In genomic region chr4:130036573-130037401, GRCm38 (mm10) we compare ENCODE assay signal across 8 mouse cellular contexts. TPM values are rescaled to one million over a fixed set of nuclear protein-coding genes. Genes with fewer than 3 reads are reported as not detected.
DNase-seq lines count a peak whose midpoint lies in the region; ATAC-seq lines count a peak whose summit lies in the region.

No protein-coding gene starts in this region.

- 6% methylated on average over 23 of the region's 23 CpGs for WGBS in intestine, embryonic 15.5 days
- WGBS in liver, embryonic 11.5 days: 18% methylated on average over 23 of the region's 23 CpGs

- no peak overlapping the region for H3K4me3 ChIP-seq in intestine, embryonic 15.5 days (replicated peaks)
- H3K4me3 ChIP-seq in liver, embryonic 11.5 days (ENCODE audit: low read depth, low read length): no peak overlapping the region

- intact Hi-C loops in gastrocnemius, postnatal 36 days (cut with DNase I): loop anchor here (1.0 kb wide), 1 partner anchor 50 kb away; no protein-coding TSS in a partner anchor

- DNase-seq in frontal cortex, postnatal 25 days (ENCODE audit: low spot score in 2 of 2): no peak
- DNase-seq in gastrocnemius, postnatal 36 days: peak; percentile 58 to 68
- peak; percentile 49 for DNase-seq in liver, embryonic 11.5 days (ENCODE audit: low spot score)
- DNase-seq in ovary, postnatal 36 days (ENCODE audit: low spot score): peak; percentile 49
- no peak for DNase-seq in layer of hippocampus, postnatal 25 days (ENCODE audit: extremely low spot score in 1 of 2, low spot score in 1 of 2)

- H3K9me3 ChIP-seq in intestine, embryonic 15.5 days: no peaks in the 10 kb centered on the region
- H3K9me3 ChIP-seq in liver, embryonic 11.5 days (ENCODE audit: control insufficient read depth, low read length): no peaks in the 10 kb centered on the region

- H3K9ac ChIP-seq in intestine, embryonic 15.5 days: no peak overlapping the region
- no peak overlapping the region for H3K9ac ChIP-seq in liver, embryonic 11.5 days (ENCODE audit: low read depth, low read length)

- peak overlapping the region; percentile 39 for H3K4me2 ChIP-seq in intestine, embryonic 15.5 days (replicated peaks)
- H3K4me2 ChIP-seq in liver, embryonic 11.5 days: peak overlapping the region; percentile 31

- H3K27me3 ChIP-seq in intestine, embryonic 15.5 days (replicated peaks): peaks cover 14% of the 10 kb centered on the region
- peaks cover 32% of the 10 kb centered on the region for H3K27me3 ChIP-seq in liver, embryonic 11.5 days (replicated peaks; ENCODE audit: control insufficient read depth, insufficient read depth, low read length)

- H3K36me3 ChIP-seq in intestine, embryonic 15.5 days: no peaks in the 10 kb centered on the region
- no peaks in the 10 kb centered on the region for H3K36me3 ChIP-seq in liver, embryonic 11.5 days (ENCODE audit: control insufficient read depth, insufficient read depth, low read length)

- peak; percentile 72 for ATAC-seq in frontal cortex, adult (ENCODE audit: low TSS enrichment)
- 0 out of 2 replicates have a peak, but pooled peaks have one; percentile 7 for ATAC-seq in common myeloid progenitor, adult 5-6 weeks (replicated peaks; ENCODE audit: low read depth, poor library complexity, severe bottlenecking)
- peak; percentile 93 for ATAC-seq in intestine, embryonic 15.5 days
- 0 out of 2 replicates have a peak, but pooled peaks have one; percentile 15 for ATAC-seq in liver, embryonic 11.5 days (replicated peaks; ENCODE audit: low FRiP score)

- H3K4me1 ChIP-seq in intestine, embryonic 15.5 days (replicated peaks): peaks cover 17% of the 10 kb centered on the region
- peaks cover 5% of the 10 kb centered on the region; the same call in 1 of the 2 replicates for H3K4me1 ChIP-seq in liver, embryonic 11.5 days (replicated peaks; ENCODE audit: control insufficient read depth, insufficient read depth, low read length)

- peak overlapping the region; percentile 74 for H3K27ac ChIP-seq in intestine, embryonic 15.5 days
- no peak overlapping the region for H3K27ac ChIP-seq in liver, embryonic 11.5 days (ENCODE audit: low read depth, low read length)

RNA-seq across cellular contexts. Expression of gene Col16a1, which starts 10.9 kb away (rescaled TPM):
- 4.6 and 4.8 TPM in 2 replicates for total RNA-seq in common myeloid progenitor, adult 5-6 weeks (2017)
- 1 to 10 TPM; 6.9 to 7.7 TPM for total RNA-seq in gastrocnemius, postnatal 36 days (2021)
- polyA plus RNA-seq in intestine, embryonic 15.5 days (2015; fragmentation: Nextera tagmentation; extraction: Ambion mirVana): 60.0 and 63.0 TPM in 2 replicates
- polyA plus RNA-seq in liver, embryonic 11.5 days (2014; fragmentation: Nextera tagmentation; extraction: Ambion mirVana): 4.2 and 6.0 TPM in 2 replicates
- 10 to 100 TPM in 1 of 2 experiments, 1 to 10 TPM in 1; 8.8 to 10.5 TPM for total RNA-seq in layer of hippocampus, postnatal 25 days (2021)

RNA-seq across cellular contexts. Expression of gene Adgrb2, which starts 52.1 kb away (rescaled TPM):
- 0.87 and 1.7 TPM in 2 replicates for total RNA-seq in common myeloid progenitor, adult 5-6 weeks (2017)
- 1 to 10 TPM in 1 of 2 experiments, under 1 TPM in 1; 0.54 to 1.2 TPM for total RNA-seq in gastrocnemius, postnatal 36 days (2021)
- polyA plus RNA-seq in intestine, embryonic 15.5 days (2015; fragmentation: Nextera tagmentation; extraction: Ambion mirVana): 2.2 and 2.6 TPM in 2 replicates
- polyA plus RNA-seq in liver, embryonic 11.5 days (2014; fragmentation: Nextera tagmentation; extraction: Ambion mirVana): 1.1 and 1.3 TPM in 2 replicates
- 100 to 1,000 TPM; 516 to 583 TPM for total RNA-seq in layer of hippocampus, postnatal 25 days (2021)

Comparison
In these comparisons a context has a peak if more than half of its experiments do, and no peak if none do; other contexts are left out.
1. ATAC-seq: peak in every context shown above with its lines; median percentile 93 in intestine, embryonic 15.5 days; 72 in frontal cortex, adult; 15 in liver, embryonic 11.5 days; 7 in common myeloid progenitor, adult 5-6 weeks.
2. DNase-seq: peak in gastrocnemius, postnatal 36 days (2 of 2), liver, embryonic 11.5 days (single experiment) and ovary, postnatal 36 days (single experiment); none in frontal cortex, postnatal 25 days (0 of 2) and layer of hippocampus, postnatal 25 days (0 of 2).
3. RNA of gene Adgrb2, which starts 52.1 kb away (total RNA-seq): 516 to 583 TPM in layer of hippocampus, postnatal 25 days; 0.54 to 1.2 TPM in gastrocnemius, postnatal 36 days and 0.87 to 1.7 TPM in common myeloid progenitor, adult 5-6 weeks; every median in the first group is over 100 times any median in the second.